Mouse (Mus musculus): ENCODE measurements around the gene Tmtc2. TPM values are rescaled to one million over a fixed set of nuclear protein-coding genes. Genes with fewer than 3 reads are reported as not detected.
A peak's percentile ranks its signal among the peaks of the same experiment; 100 is the strongest.

The Tmtc2 gene
- polyA plus RNA-seq, 1 experiment from 2014 or later = 6.9 TPM

DNA sequence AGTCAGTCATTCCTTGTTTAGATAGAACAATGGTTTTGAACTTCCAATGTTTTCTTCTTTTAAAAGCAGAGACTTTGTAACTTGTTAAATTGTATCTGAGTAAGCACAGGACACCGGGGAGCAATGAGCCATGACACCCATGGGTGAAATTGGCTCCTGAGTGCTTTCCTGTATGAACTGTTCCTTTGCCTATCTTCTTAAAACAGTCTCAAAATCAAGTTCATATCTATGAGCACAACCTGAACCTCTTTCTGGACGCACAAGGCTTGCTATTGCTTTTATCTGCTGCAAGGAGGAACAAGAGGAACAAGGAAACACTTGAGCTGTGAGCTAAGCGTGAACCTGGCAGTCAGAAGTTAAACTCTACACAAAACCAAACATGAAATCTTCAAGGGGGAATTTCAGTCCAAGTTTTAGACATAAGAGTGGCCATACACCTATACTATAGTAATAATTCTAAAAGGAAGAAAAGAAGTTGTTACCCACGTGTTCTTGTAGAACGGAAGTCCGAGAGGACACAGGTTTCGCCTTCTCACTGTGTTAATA lies 60.4 kb downstream of the Tmtc2 start:
- H3K36me3 ChIP-seq (ENCODE audit: insufficient read depth) = no peaks in the 10 kb centered on the region
- no peak overlapping the region for H3K4me2 ChIP-seq
- no peak overlapping the region for H3K27ac ChIP-seq (ENCODE audit: low read depth)
- ATAC-seq (ENCODE audit: insufficient read depth) (no peak), DNase-seq (no peak)
- no peaks in the 10 kb centered on the region for H3K27me3 ChIP-seq (ENCODE audit: insufficient read depth, low read length)
- 70% methylated on average over 7 of the region's 7 CpGs for WGBS
- H3K9ac ChIP-seq = no peak overlapping the region
- no peak overlapping the region for H3K4me3 ChIP-seq (ENCODE audit: low read depth, low read length)
- H3K9me3 ChIP-seq (ENCODE audit: low read depth, low read length) = no peaks in the 10 kb centered on the region
- TF ChIP-seq CTCF (IDR thresholded peaks at IDR 0.05; ENCODE audit: low read depth) = no peak
- peaks cover 5% of the 10 kb centered on the region for H3K4me1 ChIP-seq (ENCODE audit: insufficient read depth)

DNA sequence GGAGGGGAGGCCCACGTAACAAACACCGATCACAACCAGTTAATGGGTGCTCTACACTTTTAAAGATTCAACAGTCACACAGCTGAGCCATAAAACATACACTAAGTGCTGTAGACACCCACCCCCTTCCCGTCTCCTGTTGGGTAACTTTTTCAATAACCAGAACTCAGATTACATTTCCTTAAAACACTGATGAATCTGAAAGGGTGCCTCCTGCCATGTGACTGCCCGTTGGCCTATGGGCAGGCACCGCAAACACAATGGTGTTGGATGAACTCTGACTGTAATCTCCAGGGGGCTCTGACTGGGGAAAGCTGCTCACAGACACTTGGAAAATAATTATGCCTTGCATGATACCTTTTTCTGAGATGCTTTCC lies 64.4 kb downstream of the Tmtc2 start:
- no peak for TF ChIP-seq CTCF (IDR thresholded peaks at IDR 0.05; ENCODE audit: low read depth)
- no peak for DNase-seq
- peaks cover 10% of the 10 kb centered on the region for H3K4me1 ChIP-seq (ENCODE audit: insufficient read depth)
- peak overlapping the region; percentile 25; the same call in 1 of the 2 replicates for H3K4me2 ChIP-seq
- peak; percentile 45; the same call in 1 of the 2 replicates for ATAC-seq (ENCODE audit: insufficient read depth)
- peak overlapping the region; percentile 18; the same call in 1 of the 2 replicates for H3K27ac ChIP-seq (ENCODE audit: low read depth)
- H3K4me3 ChIP-seq (ENCODE audit: low read depth, low read length) = no peak overlapping the region
- H3K9ac ChIP-seq = no peak overlapping the region
- H3K27me3 ChIP-seq (ENCODE audit: insufficient read depth, low read length) = no peaks in the 10 kb centered on the region
- WGBS = 35% methylated on average over 4 of the region's 5 CpGs
- no peaks in the 10 kb centered on the region for H3K9me3 ChIP-seq (ENCODE audit: low read depth, low read length)
- 0 out of 2 replicates have a peak, but pooled peaks cover 5% of the 10 kb centered on the region for H3K36me3 ChIP-seq (ENCODE audit: insufficient read depth)

DNA sequence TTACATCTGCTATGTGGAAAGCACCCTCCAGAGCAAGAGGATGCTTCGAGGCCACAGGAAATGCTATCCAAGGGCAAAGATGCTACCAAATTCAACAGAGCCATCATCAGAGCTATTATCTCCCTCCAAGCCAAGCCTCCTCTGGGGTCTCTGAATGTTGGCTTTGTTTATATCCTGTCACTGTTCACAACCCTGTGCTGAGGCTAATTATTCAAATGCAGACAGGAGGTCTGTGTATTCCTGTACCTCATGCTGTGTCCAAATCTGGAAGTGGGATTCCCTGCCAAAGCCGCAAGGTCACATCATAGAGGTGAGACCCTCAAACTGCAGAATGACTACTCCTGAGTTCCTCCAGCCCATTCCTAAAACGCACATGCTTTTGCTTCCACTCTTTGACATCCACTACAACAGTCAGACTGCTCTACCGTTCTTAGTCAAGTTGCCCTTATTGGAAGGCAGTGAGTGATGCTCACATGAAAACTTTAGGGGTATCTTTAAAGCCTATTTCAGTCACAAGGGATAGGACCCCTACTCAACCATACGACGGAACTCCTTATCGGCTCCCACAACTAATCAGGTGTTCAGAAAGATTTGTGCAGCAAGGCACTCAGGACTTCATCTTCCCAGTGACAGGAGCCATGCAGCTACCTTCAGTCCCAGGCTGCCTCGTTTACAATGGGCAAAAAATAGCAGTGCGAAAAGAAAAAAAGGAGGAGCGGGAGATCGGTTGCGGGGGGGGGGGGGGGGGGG lies 64.9 kb downstream of the Tmtc2 start:
- no peak for DNase-seq
- 55% methylated on average over 10 of the region's 12 CpGs for WGBS
- no peak for ATAC-seq (ENCODE audit: insufficient read depth)
- no peak for TF ChIP-seq CTCF (IDR thresholded peaks at IDR 0.05; ENCODE audit: low read depth)
- H3K9me3 ChIP-seq (ENCODE audit: low read depth, low read length) = no peaks in the 10 kb centered on the region
- H3K36me3 ChIP-seq (ENCODE audit: insufficient read depth) = 0 out of 2 replicates have a peak, but pooled peaks cover 5% of the 10 kb centered on the region
- no peak overlapping the region for H3K4me3 ChIP-seq (ENCODE audit: low read depth, low read length)
- H3K27me3 ChIP-seq (ENCODE audit: insufficient read depth, low read length) = no peaks in the 10 kb centered on the region
- peaks cover 10% of the 10 kb centered on the region for H3K4me1 ChIP-seq (ENCODE audit: insufficient read depth)
- no peak overlapping the region for H3K9ac ChIP-seq
- H3K27ac ChIP-seq (ENCODE audit: low read depth) = no peak overlapping the region
- H3K4me2 ChIP-seq = peak overlapping the region; percentile 25; the same call in 1 of the 2 replicates

DNA sequence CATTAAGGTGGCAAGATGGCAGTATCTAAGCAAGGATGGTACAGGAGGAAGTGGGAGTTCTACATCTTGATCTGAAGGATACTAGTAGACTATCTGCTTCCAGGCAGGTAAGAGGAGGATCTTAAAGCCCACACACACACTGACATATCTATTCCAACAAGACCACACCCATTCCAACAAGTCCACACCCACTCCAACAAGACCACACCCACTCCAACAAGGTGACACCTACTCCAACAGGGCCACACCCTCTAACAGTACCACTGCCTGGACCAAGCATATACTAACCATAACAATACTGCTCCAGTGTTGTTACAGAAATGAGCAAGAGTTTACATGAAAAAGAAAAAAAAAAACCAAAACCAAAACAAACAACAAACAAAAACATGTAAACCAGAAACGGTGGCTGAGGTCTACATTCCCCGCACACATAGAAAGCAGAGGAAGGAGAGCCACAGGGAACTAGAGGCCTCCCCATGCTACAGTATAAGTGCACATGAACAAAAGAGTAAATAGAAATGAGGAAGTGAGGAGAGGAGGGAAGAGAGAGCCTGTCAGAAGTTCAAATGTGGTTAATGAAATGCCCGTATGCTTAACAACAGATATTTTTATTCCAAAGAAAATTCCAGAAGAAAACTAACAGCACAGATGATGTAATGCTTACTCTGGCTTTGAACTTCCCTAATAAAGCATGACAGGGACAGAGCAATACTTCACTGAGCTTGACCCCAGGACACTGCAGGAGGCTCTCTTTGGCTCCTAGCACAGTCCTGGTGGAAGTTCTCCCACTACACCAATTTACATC lies 66.1 kb downstream of the Tmtc2 start:
- Histone ChIP-seq H3K27ac (ENCODE audit: low read depth) (no peak overlapping the region), H3K4me2 (no peak overlapping the region), H3K4me3 (ENCODE audit: low read depth, low read length) (no peak overlapping the region), H3K27me3 (ENCODE audit: insufficient read depth, low read length) (no peaks in the 10 kb centered on the region), H3K9ac (no peak overlapping the region), H3K4me1 (ENCODE audit: insufficient read depth) (peaks cover 10% of the 10 kb centered on the region), H3K9me3 (ENCODE audit: low read depth, low read length) (no peaks in the 10 kb centered on the region), H3K36me3 (ENCODE audit: insufficient read depth) (0 out of 2 replicates have a peak, but pooled peaks cover 5% of the 10 kb centered on the region)
- WGBS = 61% methylated on average over 3 of the region's 3 CpGs
- DNase-seq (no peak), ATAC-seq (ENCODE audit: insufficient read depth) (no peak)
- TF ChIP-seq CTCF (IDR thresholded peaks at IDR 0.05; ENCODE audit: low read depth) = no peak

- no peak for DNase-seq
- Histone ChIP-seq H3K4me2 (no peak overlapping the region), H3K4me3 (ENCODE audit: low read depth, low read length) (no peak overlapping the region), H3K9ac (no peak overlapping the region), H3K27me3 (ENCODE audit: insufficient read depth, low read length) (no peaks in the 10 kb centered on the region), H3K27ac (ENCODE audit: low read depth) (no peak overlapping the region), H3K4me1 (ENCODE audit: insufficient read depth) (peaks cover 10% of the 10 kb centered on the region), H3K36me3 (ENCODE audit: insufficient read depth) (0 out of 2 replicates have a peak, but pooled peaks cover 5% of the 10 kb centered on the region), H3K9me3 (ENCODE audit: low read depth, low read length) (no peaks in the 10 kb centered on the region)
- no peak for TF ChIP-seq CTCF (IDR thresholded peaks at IDR 0.05; ENCODE audit: low read depth)
- peak; percentile 29; the same call in 1 of the 2 replicates for ATAC-seq (ENCODE audit: insufficient read depth)
- 89% methylated on average over 4 of the region's 4 CpGs for WGBS
Observed at GRCm38 (mm10) chr10:105506046-105506445, 68.2 kb downstream of the Tmtc2 start.

DNA sequence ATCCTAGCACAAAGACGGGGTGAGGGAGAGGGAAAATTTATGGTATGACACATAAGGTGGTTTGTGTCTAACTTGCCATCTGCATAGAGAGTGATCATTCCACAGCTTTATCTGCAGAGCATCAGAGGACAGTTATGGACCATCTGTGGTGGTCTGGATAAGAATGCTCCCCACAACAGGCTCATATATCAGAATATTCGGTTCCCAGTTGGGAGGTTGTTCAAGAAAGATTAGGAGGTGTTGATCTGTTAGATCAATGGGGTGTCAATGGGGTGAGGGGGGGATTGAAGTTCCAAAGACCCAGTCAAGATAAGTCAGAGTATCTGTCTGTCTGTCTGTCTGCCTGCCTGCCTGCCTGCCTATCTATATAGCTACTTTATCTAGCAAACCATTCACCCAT lies 69.8 kb downstream of the Tmtc2 start:
- DNase-seq = no peak
- Histone ChIP-seq H3K36me3 (ENCODE audit: insufficient read depth) (0 out of 2 replicates have a peak, but pooled peaks cover 5% of the 10 kb centered on the region), H3K4me2 (no peak overlapping the region), H3K4me3 (ENCODE audit: low read depth, low read length) (no peak overlapping the region), H3K4me1 (ENCODE audit: insufficient read depth) (peaks cover 5% of the 10 kb centered on the region; the same call in 1 of the 2 replicates), H3K9me3 (ENCODE audit: low read depth, low read length) (no peaks in the 10 kb centered on the region), H3K27ac (ENCODE audit: low read depth) (no peak overlapping the region), H3K9ac (no peak overlapping the region), H3K27me3 (ENCODE audit: insufficient read depth, low read length) (no peaks in the 10 kb centered on the region)
- TF ChIP-seq CTCF (IDR thresholded peaks at IDR 0.05; ENCODE audit: low read depth) = no peak
- 67% methylated on average over 2 of the region's 2 CpGs for WGBS
- ATAC-seq (ENCODE audit: insufficient read depth) = no peak

GRCm38 (mm10) chr10:105501736-105502135 lies 72.5 kb downstream of the Tmtc2 start:
- H3K4me1 ChIP-seq (ENCODE audit: insufficient read depth) = no peaks in the 10 kb centered on the region
- H3K4me2 ChIP-seq = no peak overlapping the region
- no peak for ATAC-seq (ENCODE audit: insufficient read depth)
- no peak for DNase-seq
- no peaks in the 10 kb centered on the region for H3K9me3 ChIP-seq (ENCODE audit: low read depth, low read length)
- no peaks in the 10 kb centered on the region for H3K27me3 ChIP-seq (ENCODE audit: insufficient read depth, low read length)
- H3K9ac ChIP-seq = no peak overlapping the region
- H3K27ac ChIP-seq (ENCODE audit: low read depth) = no peak overlapping the region
- 67% methylated on average over 7 of the region's 7 CpGs for WGBS
- H3K36me3 ChIP-seq (ENCODE audit: insufficient read depth) = 0 out of 2 replicates have a peak, but pooled peaks cover 5% of the 10 kb centered on the region
- TF ChIP-seq CTCF (IDR thresholded peaks at IDR 0.05; ENCODE audit: low read depth) = no peak
- no peak overlapping the region for H3K4me3 ChIP-seq (ENCODE audit: low read depth, low read length)
